Mouse (Mus musculus) heart, adult 2 months (tissue): ENCODE measurements around the gene Usp29. TPM values are rescaled to one million over a fixed set of nuclear protein-coding genes. Genes with fewer than 3 reads are reported as not detected.

ENCODE experiments used
- DNase-seq, 2 experiments: peaks; one replicate each; pipeline ENCODE4 v3.0.0; 2021
- H3K27ac ChIP-seq: fragments of 200-600 bp; 2 replicates; pipeline ENCODE4 v1.8.1; 2022
- H3K27me3 ChIP-seq: fragments of 200-500 bp; 2 replicates; pipeline ENCODE4 v1.6.1; 2012; ENCODE audit warnings: mild to moderate bottlenecking, low read length, inconsistent platforms, mixed read lengths; ENCODE audit not compliant: control insufficient read depth, insufficient read depth
- H3K36me3 ChIP-seq: fragments of 200-500 bp; 2 replicates; pipeline ENCODE4 v1.6.1; 2012; ENCODE audit warnings: low read length, inconsistent platforms; ENCODE audit not compliant: control insufficient read depth, insufficient read depth
- H3K4me1 ChIP-seq: fragments of 200-500 bp; 2 replicates; pipeline ENCODE4 v1.6.1; 2011; ENCODE audit warnings: low read length; ENCODE audit not compliant: control insufficient read depth, insufficient read depth
- H3K4me3 ChIP-seq: fragments of 200-600 bp; 2 replicates; pipeline ENCODE4 v1.8.1; 2022
- H3K79me2 ChIP-seq: fragments of 200-500 bp; replicated peaks from 2 replicates; pipeline ENCODE4 v1.6.1; 2012; ENCODE audit warnings: mild to moderate bottlenecking, inconsistent platforms, low read length, moderate library complexity, mixed read lengths; ENCODE audit not compliant: control insufficient read depth, insufficient read depth
- H3K9ac ChIP-seq: fragments of 200-500 bp; 2 replicates; pipeline ENCODE4 v1.6.1; 2012; ENCODE audit warnings: low read depth, mild to moderate bottlenecking, control low read depth, inconsistent platforms, low read length, mixed read lengths
- CTCF ChIP-seq: fragments of 200-600 bp; IDR thresholded peaks from 2 replicates; pipeline ENCODE4 v1.8.1; 2022; ENCODE audit warnings: antibody characterized with exemption, mild to moderate bottlenecking, moderate library complexity
- EP300 ChIP-seq: fragments of 200-500 bp; IDR thresholded peaks from 2 replicates; pipeline ENCODE4 v1.6.1; 2011; ENCODE audit warnings: low read depth, low read length, control low read depth; ENCODE audit not compliant: insufficient read depth
- POLR2A ChIP-seq: fragments of 200-500 bp; IDR thresholded peaks from 2 replicates; pipeline ENCODE4 v1.6.1; 2011; ENCODE audit warnings: mild to moderate bottlenecking, low read depth, low read length, control low read depth; ENCODE audit not compliant: insufficient read depth
- WGBS: fragments of 180-500 bp; shearing (Covaris S2); methylation state at CpG from one replicate; pipeline ENCODE4 v1.1.7; 2018; 5-methylcytosine and 5-hydroxymethylcytosine counted together
- intact Hi-C: fragments of 180-260 bp; cut with DNase I; formaldehyde crosslinking; loops from one replicate; pipeline ENCODE4 v1.15.1; 2025
- polyA plus RNA-seq: library from polyadenylated mRNA; depleted of rRNA; stranded (reverse); fragments of >200 nt; gene quantifications from 2 replicates; pipeline ENCODE4 v1.2.3, GENCODE M21; 2012
- total RNA-seq, 2 experiments: library from RNA; stranded (reverse); gene quantifications; 2 replicates each; pipeline ENCODE4 v1.2.3; 2021

The Usp29 gene
- total and polyA plus RNA-seq, 3 experiments, result 0.11 to 0.16 TPM; not detected in 1

DNA sequence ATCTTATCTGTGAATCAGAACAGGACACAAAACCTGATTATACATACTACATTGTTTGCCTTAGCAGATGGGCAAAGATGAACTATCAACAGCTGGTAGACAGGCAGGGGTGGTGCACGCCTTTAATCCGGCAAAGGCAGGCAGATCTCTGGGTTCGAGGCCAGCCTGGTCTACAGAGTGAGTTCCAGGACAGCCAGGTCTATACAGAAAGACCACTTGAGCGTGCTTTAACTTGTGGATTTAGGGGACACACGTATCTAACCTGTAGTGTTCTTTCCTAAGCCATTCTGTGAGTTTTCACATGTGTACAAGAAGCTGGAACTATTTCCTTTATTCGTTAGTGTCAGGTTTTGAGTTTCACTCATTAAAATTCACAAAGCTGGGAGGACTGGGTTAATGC lies 120.9 kb downstream of the Usp29 start:
- 82% methylated on average over 6 of the region's 6 CpGs for WGBS
- no peak for DNase-seq
- H3K9ac ChIP-seq, result no peak overlapping the region

DNA sequence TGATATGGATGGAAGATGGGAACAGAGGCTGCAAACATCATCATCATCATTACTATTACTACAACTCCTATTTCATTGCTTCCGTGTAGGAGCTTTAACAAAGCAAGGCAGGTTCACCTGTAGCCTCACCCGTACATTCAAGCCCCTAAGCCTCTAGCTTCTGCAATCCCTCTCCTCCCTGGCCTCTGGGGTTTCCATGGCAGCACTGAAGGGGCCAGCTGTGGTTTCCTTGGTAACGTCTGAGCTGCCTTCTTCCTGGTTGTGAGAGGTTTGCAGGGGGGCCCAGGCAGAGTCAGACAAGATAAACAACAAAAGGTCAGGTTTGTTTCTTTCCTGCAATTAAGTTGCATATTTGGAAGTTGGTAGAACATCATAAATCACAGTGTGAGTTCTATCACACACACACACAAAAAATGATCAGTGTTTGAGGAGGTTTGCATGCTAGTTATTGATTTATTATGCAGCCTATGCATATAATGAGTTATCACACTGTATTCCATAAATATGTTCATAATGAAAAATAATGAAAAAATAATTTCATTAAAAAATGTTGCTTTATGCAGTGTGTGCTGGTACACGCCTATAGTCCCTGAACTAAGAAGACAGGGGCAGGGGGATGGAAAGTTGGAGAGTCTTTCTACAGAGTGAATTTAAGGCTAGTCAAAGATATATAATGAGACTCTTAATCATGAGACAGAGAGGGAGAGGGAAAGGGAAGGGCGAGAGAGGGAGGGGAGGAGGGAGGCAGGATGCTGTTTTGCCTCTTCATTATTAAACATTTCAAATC lies 121.5 kb downstream of the Usp29 start:
- no peak for DNase-seq

More for the DNA sequence above, 120.9 kb downstream of the Usp29 start:
- no peaks in the 10 kb centered on the region for H3K27me3 ChIP-seq
- H3K36me3 ChIP-seq, result no peaks in the 10 kb centered on the region
- H3K4me3 ChIP-seq, result no peak overlapping the region
- TF ChIP-seq CTCF (no peak), EP300 (no peak), POLR2A (no peak)
- no peaks in the 10 kb centered on the region for H3K79me2 ChIP-seq
- H3K27ac ChIP-seq, result no peak overlapping the region
- H3K4me1 ChIP-seq, result no peaks in the 10 kb centered on the region
- intact Hi-C loops, result no loop called here

DNA sequence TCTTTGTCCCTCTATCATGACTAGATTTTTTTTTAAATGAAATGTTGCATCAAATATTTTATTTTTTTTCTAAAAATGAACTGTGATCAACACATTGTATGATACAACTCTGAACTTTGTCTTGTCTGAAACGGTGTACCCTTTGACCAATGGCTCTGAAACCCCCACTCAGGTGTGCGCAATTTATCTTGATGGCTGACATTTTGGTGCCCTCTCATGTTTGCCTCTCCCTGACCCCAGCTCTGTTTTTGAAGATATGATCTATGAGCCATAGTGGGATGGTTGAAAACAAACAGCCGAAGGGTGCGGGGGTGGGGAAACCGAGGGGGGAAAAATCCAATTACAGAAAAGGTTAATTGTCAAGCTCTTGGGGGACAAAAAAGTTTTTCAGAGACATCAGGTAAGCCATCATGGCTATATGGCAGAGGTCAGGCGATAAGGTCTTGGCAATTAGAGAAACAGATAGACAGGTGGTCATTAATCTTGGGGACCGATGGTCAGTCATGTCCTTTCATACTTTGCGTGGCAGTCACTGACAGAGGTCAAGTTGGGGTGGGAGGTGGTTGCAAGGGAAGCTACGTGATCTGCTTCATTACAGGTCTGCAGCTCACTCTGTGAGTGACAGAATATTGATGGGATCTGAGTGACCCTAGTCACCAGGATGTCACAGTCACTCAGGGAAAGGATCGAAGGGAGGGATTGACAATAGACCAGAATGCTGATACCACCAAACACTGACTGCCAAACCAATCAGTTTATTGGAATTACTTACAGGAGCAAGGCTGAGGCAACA lies 125.4 kb downstream of the Usp29 start:
- H3K27me3 ChIP-seq, result no peaks in the 10 kb centered on the region
- no peaks in the 10 kb centered on the region for H3K4me1 ChIP-seq

More for the DNA sequence above, 121.5 kb downstream of the Usp29 start:
- TF ChIP-seq EP300 (no peak), CTCF (no peak), POLR2A (no peak)
- no peak overlapping the region for H3K27ac ChIP-seq
- no peaks in the 10 kb centered on the region for H3K79me2 ChIP-seq
- WGBS, result 47% methylated on average over 5 of the region's 5 CpGs
- intact Hi-C loops, result no loop called here
- H3K27me3 ChIP-seq, result no peaks in the 10 kb centered on the region
- no peak overlapping the region for H3K9ac ChIP-seq
- H3K4me3 ChIP-seq, result no peak overlapping the region
- H3K36me3 ChIP-seq, result no peaks in the 10 kb centered on the region
- H3K4me1 ChIP-seq, result no peaks in the 10 kb centered on the region

DNA sequence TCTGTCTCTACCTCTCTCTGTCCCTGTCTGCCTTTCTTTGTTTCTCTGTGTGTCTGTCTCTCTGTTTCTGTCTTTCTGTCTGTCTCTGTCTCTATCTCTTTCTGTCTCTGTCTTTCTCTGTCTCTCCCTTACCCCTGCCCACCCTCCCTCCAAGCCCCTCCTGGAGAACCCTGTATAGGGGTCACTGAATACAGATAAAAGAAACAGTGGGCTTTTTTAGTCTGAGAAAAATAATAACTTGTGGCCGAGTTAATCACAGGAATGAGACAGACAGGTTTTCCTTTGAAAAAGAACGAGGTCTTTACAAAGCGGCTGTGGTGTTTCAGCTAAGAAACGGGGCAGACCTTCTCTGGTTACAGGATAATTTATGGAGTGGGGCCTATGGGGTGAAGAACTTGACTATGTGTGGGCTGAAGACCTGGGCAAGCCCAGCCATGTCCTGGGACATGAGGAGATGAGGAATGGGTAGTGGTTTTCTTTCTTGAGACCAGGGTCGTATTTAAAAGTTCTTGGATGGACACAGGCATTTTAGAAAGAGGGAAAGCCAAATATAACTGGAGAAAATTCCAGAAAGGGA lies 128.4 kb downstream of the Usp29 start:
- 55% methylated on average over 5 of the region's 5 CpGs for WGBS
- no peaks in the 10 kb centered on the region for H3K79me2 ChIP-seq
- no peaks in the 10 kb centered on the region for H3K36me3 ChIP-seq
- no peak overlapping the region for H3K27ac ChIP-seq
- intact Hi-C loops, result no loop called here
- no peak for DNase-seq
- TF ChIP-seq EP300, result no peak
- TF ChIP-seq POLR2A, result no peak
- TF ChIP-seq CTCF, result no peak
- H3K4me3 ChIP-seq, result no peak overlapping the region
- H3K4me1 ChIP-seq, result no peaks in the 10 kb centered on the region
- H3K9ac ChIP-seq, result no peak overlapping the region
- H3K27me3 ChIP-seq, result no peaks in the 10 kb centered on the region

More for the DNA sequence above, 125.4 kb downstream of the Usp29 start:
- no peak overlapping the region for H3K4me3 ChIP-seq
- H3K27ac ChIP-seq, result no peak overlapping the region
- WGBS, result 85% methylated on average over 10 of the region's 10 CpGs
- TF ChIP-seq EP300 (no peak), CTCF (no peak), POLR2A (no peak)
- intact Hi-C loops, result no loop called here
- DNase-seq, result no peak
- H3K36me3 ChIP-seq, result no peaks in the 10 kb centered on the region
- no peak overlapping the region for H3K9ac ChIP-seq
- H3K79me2 ChIP-seq, result no peaks in the 10 kb centered on the region

DNA sequence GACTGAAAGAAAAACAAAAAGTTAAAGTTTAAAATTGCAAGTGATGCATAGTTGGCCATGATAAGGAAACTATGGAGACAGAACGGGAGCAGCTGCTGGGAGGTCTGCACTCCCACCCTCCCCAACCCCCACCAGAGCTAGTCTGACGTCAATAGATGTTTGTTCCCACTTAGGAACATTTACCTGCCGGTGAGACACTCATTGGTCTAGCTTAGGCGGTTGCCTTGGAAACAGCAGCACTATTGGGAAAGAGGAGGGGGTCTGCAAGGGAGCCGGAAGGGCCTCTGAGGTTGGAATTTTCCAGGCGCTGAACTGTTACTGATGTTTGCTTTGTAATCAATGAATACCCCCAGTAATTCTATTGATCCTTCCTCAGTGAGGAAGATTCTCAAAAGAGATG lies 130.3 kb downstream of the Usp29 start:
- no peak for TF ChIP-seq CTCF
- no peak for TF ChIP-seq POLR2A
- TF ChIP-seq EP300, result no peak
- Histone ChIP-seq H3K27ac (no peak overlapping the region), H3K9ac (no peak overlapping the region), H3K27me3 (no peaks in the 10 kb centered on the region), H3K79me2 (no peaks in the 10 kb centered on the region), H3K4me1 (no peaks in the 10 kb centered on the region), H3K4me3 (no peak overlapping the region), H3K36me3 (no peaks in the 10 kb centered on the region)
- 21% methylated on average over 6 of the region's 6 CpGs for WGBS
- intact Hi-C loops, result no loop called here
- no peak for DNase-seq

DNA sequence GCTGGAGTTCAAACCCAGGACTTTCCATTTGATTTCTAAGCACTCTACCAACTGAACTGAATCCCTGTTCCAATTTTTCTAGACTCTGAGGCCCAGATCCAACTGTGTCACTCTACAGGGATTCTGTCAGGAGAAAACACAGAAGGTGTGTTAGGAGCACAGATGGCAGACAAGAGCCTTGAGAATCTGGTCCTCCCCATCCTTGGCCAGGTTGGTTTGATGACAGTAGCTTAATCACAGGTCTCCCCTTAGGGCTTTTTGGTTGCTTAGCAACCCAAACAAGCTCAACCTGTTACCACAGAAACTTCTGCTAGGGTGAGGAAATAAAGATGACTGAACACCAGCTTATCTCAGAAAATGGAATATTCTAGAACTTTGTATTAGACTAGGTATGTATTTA lies 136.0 kb downstream of the Usp29 start:
- Histone ChIP-seq H3K36me3 (no peaks in the 10 kb centered on the region), H3K79me2 (no peaks in the 10 kb centered on the region), H3K4me3 (no peak overlapping the region), H3K4me1 (no peaks in the 10 kb centered on the region), H3K9ac (no peak overlapping the region), H3K27me3 (no peaks in the 10 kb centered on the region), H3K27ac (no peak overlapping the region)
- intact Hi-C loops, result no loop called here
- DNase-seq, result no peak
- no peak for TF ChIP-seq EP300
- TF ChIP-seq POLR2A, result no peak
- TF ChIP-seq CTCF, result no peak
